Mouse (Mus musculus) T-helper 2 cell (primary cell): Measurements from ENCODE around the gene Ptprd.
"Not testable (repeated sequence)": the region's sequence is repeated elsewhere in the genome, so short reads cannot be mapped to it uniquely, and the experiment has no call there.

ENCODE experiments used
- in situ Hi-C: fragments of 300-600 bp; cut with MboI, MseI; formaldehyde crosslinking; loops from one replicate; pipeline ENCODE4 v1.15.1; 2025; ENCODE audit warnings: high pct_unique_total_duplicates

The Ptprd gene

DNA sequence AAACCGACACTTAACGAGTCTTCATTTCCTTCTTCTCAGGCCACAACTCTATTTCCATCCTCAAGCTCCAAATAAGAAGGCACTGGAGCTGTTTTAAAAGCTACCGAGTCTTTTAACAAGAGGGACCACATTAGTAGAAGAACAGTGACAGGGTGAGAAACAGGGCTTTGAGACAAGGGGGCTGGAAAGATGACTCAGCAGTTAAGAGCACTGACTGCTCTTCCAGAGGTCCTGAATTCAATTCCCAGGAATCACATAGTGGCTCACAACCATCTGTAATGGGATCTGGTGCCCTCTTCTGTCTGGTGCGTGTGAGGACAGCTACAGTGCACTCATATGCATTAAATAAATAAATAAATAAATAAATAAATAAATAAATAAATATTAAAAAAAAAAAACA lies 2174.6 kb downstream of the Ptprd start:
- in situ Hi-C loops = not testable (repeated sequence)

- in situ Hi-C loops = no loop called here
These were observed 2186.0 kb downstream of the Ptprd start for GRCm38 (mm10) chr4:76025571-76026325.

- in situ Hi-C loops = no loop called here
These were observed 2187.3 kb downstream of the Ptprd start for GRCm38 (mm10) chr4:76024502-76024821.

GRCm38 (mm10) chr4:76023756-76024501 lies 2187.8 kb downstream of the Ptprd start:
- in situ Hi-C loops = no loop called here

GRCm38 (mm10) chr4:76021670-76022069 lies 2190.1 kb downstream of the Ptprd start:
- in situ Hi-C loops = no loop called here

- in situ Hi-C loops = no loop called here
These were observed 2196.7 kb downstream of the Ptprd start for GRCm38 (mm10) chr4:76015026-76015425.

GRCm38 (mm10) chr4:76014151-76014840 lies 2197.5 kb downstream of the Ptprd start:
- in situ Hi-C loops = no loop called here

- in situ Hi-C loops = no loop called here
These were observed 2203.2 kb downstream of the Ptprd start for GRCm38 (mm10) chr4:76008580-76008979.

GRCm38 (mm10) chr4:76007219-76007618 lies 2204.5 kb downstream of the Ptprd start:
- in situ Hi-C loops = no loop called here

DNA sequence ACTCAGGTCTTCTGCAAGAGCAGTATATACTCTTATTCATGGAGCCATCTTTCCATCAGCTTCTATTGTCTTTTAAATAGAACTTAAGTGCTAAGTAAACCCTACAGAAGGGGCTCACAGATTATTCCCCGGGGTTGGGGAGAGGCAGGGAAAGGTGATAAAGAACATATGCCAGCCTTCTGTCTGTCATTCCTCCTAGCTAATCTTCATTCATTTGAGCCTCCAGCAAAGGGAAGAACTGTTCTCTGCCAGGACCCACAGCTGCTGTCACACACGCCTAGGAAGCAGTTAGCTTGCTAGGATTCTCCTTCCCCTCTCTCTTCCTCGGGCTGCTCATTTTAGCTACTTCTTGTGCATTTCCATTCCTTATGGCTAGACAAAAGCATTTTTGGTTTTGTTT lies 2205.0 kb downstream of the Ptprd start:
- in situ Hi-C loops = no loop called here

- in situ Hi-C loops = no loop called here
These were observed 2207.6 kb downstream of the Ptprd start for GRCm38 (mm10) chr4:76004161-76004560.

GRCm38 (mm10) chr4:76000258-76000657 lies 2211.5 kb downstream of the Ptprd start:
- in situ Hi-C loops = no loop called here

DNA sequence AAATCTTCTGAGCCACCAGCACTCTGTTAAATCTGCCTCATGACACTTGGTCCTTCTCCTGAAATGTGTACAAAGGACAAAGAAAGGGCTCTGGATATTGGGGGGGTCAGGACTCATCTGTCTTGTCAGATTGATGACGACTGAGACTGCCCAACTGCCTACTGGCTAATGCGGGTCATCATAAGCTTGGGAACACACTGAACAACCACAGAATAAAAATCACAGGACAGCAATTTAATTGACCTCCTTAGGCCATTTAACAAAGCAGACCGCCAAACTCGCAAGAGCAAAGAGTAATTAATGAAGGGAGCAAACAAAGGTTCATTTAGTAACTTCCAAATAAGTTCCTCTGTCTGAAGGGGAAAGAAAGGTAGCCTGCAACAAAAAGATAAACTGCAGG lies 2215.9 kb downstream of the Ptprd start:
- in situ Hi-C loops = no loop called here

GRCm38 (mm10) chr4:75994576-75994975 lies 2217.2 kb downstream of the Ptprd start:
- in situ Hi-C loops = no loop called here

GRCm38 (mm10) chr4:75993092-75993491 lies 2218.7 kb downstream of the Ptprd start:
- in situ Hi-C loops = no loop called here

- in situ Hi-C loops = no loop called here
These were observed 2220.0 kb downstream of the Ptprd start for GRCm38 (mm10) chr4:75991621-75992245.

DNA sequence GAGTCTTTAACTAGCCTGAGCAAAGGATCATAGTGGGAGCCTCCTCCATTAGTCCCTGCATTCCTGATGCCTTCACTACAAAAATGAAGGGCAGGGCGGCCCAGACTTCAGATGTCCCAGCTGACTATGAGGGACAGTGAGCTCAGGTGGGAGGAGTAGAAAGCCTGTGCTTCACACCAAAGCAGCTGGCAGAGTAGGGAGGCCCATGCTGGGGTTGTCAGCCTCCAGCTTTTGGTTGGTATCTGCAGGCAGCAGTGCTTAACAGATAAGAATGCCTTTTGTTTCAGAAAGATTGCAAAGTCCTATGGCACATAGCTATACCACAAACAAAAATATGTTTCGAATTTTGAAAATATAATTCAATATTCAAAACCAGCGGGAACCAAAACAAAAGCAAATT lies 2237.0 kb downstream of the Ptprd start:
- in situ Hi-C loops = no loop called here

DNA sequence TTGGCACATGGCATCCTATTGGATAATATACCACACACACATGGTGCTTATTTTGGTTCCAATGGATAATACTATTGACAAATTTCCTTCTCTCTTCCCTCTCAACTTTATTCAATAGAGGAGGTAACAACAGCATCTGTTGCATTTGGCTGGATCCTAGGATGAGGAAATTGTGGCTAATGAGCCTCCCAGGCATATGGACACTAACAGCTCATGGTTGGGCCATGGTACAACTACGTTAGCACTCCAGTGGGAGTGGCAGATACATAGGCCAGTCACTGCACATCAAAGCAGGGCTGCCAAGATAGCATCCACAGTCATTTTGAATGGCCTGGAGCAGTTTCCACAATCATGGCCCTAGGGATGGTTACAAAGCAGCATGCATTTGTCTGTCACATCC lies 2238.4 kb downstream of the Ptprd start:
- in situ Hi-C loops = no loop called here

DNA sequence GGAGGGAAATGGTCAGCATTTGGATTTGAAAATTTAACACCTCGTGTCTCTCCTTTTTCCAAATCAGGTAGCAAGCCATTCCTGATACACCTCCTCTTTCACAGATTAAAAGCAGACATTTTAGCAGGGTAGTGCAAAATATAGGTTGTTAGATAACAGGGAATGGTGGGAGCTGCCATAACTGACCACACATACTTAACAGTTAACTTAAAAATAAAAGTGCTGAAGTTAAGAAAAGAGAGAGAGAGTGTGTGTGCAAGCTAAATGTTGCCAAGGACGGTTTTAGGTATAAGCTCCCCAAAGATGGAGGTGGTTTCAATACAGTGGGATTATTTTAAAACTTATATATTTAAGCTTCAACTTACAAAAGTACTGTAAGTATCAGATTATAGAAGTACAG lies 2241.8 kb downstream of the Ptprd start:
- in situ Hi-C loops = no loop called here

DNA sequence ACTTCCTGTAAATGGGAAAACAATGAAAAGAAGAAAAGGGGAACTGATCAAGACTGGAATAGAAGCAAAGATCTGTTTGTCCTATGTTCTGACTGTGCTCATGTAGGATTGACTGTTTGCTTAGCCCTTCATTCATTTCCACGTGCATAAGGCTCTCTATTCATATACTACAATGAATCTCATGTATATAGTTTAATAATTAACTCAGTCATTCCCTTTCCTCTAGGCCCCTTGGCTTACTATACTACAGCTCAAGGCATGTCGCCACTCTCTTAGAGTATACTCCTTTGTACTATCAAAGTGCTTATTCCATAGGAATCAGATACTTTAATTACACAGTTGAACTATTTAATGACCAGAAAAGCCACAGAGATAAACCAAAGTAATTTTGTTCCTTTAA lies 2243.1 kb downstream of the Ptprd start:
- in situ Hi-C loops = no loop called here

GRCm38 (mm10) chr4:75965810-75966209 lies 2246.0 kb downstream of the Ptprd start:
- in situ Hi-C loops = no loop called here

GRCm38 (mm10) chr4:75962916-75963315 lies 2248.8 kb downstream of the Ptprd start:
- in situ Hi-C loops = no loop called here
